Mouse (Mus musculus) cerebellum, adult 11-12 months (tissue): ENCODE results near the gene Kpna2.

Experiments used
- DNase-seq: peaks from one replicate; pipeline ENCODE4 v3.0.0; 2022

The Kpna2 gene

GRCm38 (mm10) chr11:106981787-106982186 lies 17.6 kb downstream of the Kpna2 start:
- DNase-seq = no peak

- DNase-seq = peak; percentile 39
Measured at GRCm38 (mm10) chr11:106980455-106980854, 18.9 kb downstream of the Kpna2 start.

GRCm38 (mm10) chr11:106976194-106976593 lies 23.1 kb downstream of the Kpna2 start:
- DNase-seq = no peak

- DNase-seq = no peak
Measured at GRCm38 (mm10) chr11:106975419-106976177, 23.7 kb downstream of the Kpna2 start.

- DNase-seq = no peak
Measured at GRCm38 (mm10) chr11:106974440-106974839, 24.9 kb downstream of the Kpna2 start.

- DNase-seq = no peak
Measured at GRCm38 (mm10) chr11:106973016-106973415, 26.3 kb downstream of the Kpna2 start.

GRCm38 (mm10) chr11:106969798-106970197 lies 29.5 kb downstream of the Kpna2 start:
- DNase-seq = no peak

GRCm38 (mm10) chr11:106967630-106968029 lies 31.7 kb downstream of the Kpna2 start:
- DNase-seq = no peak

- no peak for DNase-seq
Measured at GRCm38 (mm10) chr11:106965881-106966280, 33.5 kb downstream of the Kpna2 start.

- no peak for DNase-seq
Measured at GRCm38 (mm10) chr11:106962310-106962709, 37.0 kb downstream of the Kpna2 start.

- no peak for DNase-seq
Measured at GRCm38 (mm10) chr11:106961471-106962081, 37.8 kb downstream of the Kpna2 start.

- DNase-seq = no peak
Measured at GRCm38 (mm10) chr11:106959121-106959520, 40.2 kb downstream of the Kpna2 start.

- DNase-seq = no peak
Measured at GRCm38 (mm10) chr11:106958407-106959071, 40.8 kb downstream of the Kpna2 start.

- no peak for DNase-seq
Measured at GRCm38 (mm10) chr11:106957271-106957980, 41.9 kb downstream of the Kpna2 start.

- no peak for DNase-seq
Measured at GRCm38 (mm10) chr11:106954566-106954965, 44.8 kb downstream of the Kpna2 start.

GRCm38 (mm10) chr11:106954116-106954515 lies 45.2 kb downstream of the Kpna2 start:
- DNase-seq = no peak
